Mouse (Mus musculus) left cerebral cortex, adult 2 months (tissue): ENCODE results near the gene A3galt2. TPM values are rescaled to one million over a fixed set of nuclear protein-coding genes. Genes with fewer than 3 reads are reported as not detected.

Experiments
- DNase-seq, 2 experiments: peaks; one replicate each; pipeline ENCODE4 v3.0.0; 2021 to 2022; ENCODE audit warnings: low spot score in 2 of 2, mixed read lengths in 1 of 2; ENCODE audit errors: extremely low spot score in 1 of 2
- H3K27ac ChIP-seq: fragments of 200-600 bp; 2 replicates; pipeline ENCODE4 v1.8.1; 2022
- H3K4me3 ChIP-seq: fragments of 200-600 bp; 2 replicates; pipeline ENCODE4 v1.8.1; 2022
- CTCF ChIP-seq: fragments of 200-600 bp; IDR thresholded peaks from 2 replicates; pipeline ENCODE4 v1.8.1; 2022; ENCODE audit warnings: antibody characterized with exemption, mild to moderate bottlenecking, moderate library complexity
- intact Hi-C: fragments of 180-260 bp; cut with DNase I; formaldehyde crosslinking; loops from one replicate; pipeline ENCODE4 v1.15.1; 2025
- total RNA-seq, 2 experiments: library from RNA; stranded (reverse); gene quantifications; 2 replicates each; pipeline ENCODE4 v1.2.3; 2021

A3galt2 gene
- total RNA-seq, 2 experiments from 2014 or later: 0.27 to 0.54 TPM

- intact Hi-C loops: no loop called here
- peak within 1 kb of the TSS; percentile 90 for H3K4me3 ChIP-seq
- no peak; the same call in 1 of the 2 replicates for TF ChIP-seq CTCF
- peak within 1 kb of the TSS; percentile 81 for H3K27ac ChIP-seq
- peak; percentile 49 to 61 for DNase-seq
These were observed 51.1 kb downstream of the A3galt2 start, which contains the start of gene Zfp362 for GRCm38 (mm10) chr4:128806043-128806826. Gene Zfp362, minus strand, starts transcription at chr4:128806045.

GRCm38 (mm10) chr4:128806827-128807179 is 51.6 kb downstream of the A3galt2 start:
- DNase-seq: peak in 1 of 2 experiments; percentile 38
- no peak for TF ChIP-seq CTCF
- H3K4me3 ChIP-seq: peak overlapping the region; percentile 64
- intact Hi-C loops: no loop called here
- H3K27ac ChIP-seq: peak overlapping the region; percentile 72

- DNase-seq: peak; percentile 77 to 84
- Histone ChIP-seq H3K27ac (peak overlapping the region; percentile 81), H3K4me3 (peak overlapping the region; percentile 63)
- peak; percentile 27 for TF ChIP-seq CTCF
- intact Hi-C loops: no loop called here
These were observed 56.4 kb downstream of the A3galt2 start for GRCm38 (mm10) chr4:128811382-128812056.

- H3K4me3 ChIP-seq: no peak overlapping the region
- no peak for TF ChIP-seq CTCF
- DNase-seq: no peak
- intact Hi-C loops: no loop called here
- no peak overlapping the region for H3K27ac ChIP-seq
These were observed 61.8 kb downstream of the A3galt2 start for GRCm38 (mm10) chr4:128817011-128817410.

Other genes starting within 250 kb of the A3galt2 start
- 1 to 10 TPM; 8.2 to 9.4 TPM for gene Zscan20, start 145.3 kb upstream of the A3galt2 start, total RNA-seq
- under 1 TPM; 0.63 to 1.00 TPM for gene Tlr12, start 136.7 kb upstream of the A3galt2 start, total RNA-seq
- 10 to 100 TPM; 84.8 to 90.6 TPM for gene Phc2, start 100.7 kb upstream of the A3galt2 start, total RNA-seq
- 10 to 100 TPM; 27.1 to 28.1 TPM for gene Zfp362, start 50.7 kb downstream of the A3galt2 start, total RNA-seq
- 10 to 100 TPM; 15.3 to 18.8 TPM for gene Trim62, start 128.2 kb downstream of the A3galt2 start, total RNA-seq
- gene Azin2, start 207.1 kb downstream of the A3galt2 start, total RNA-seq: 10 to 100 TPM; 45.2 to 53.2 TPM
- 10 to 100 TPM; 25.7 to 30.4 TPM for gene Ak2, start 236.6 kb downstream of the A3galt2 start, total RNA-seq